Mouse (Mus musculus): Measurements from ENCODE around the gene Usp50. TPM values are rescaled to one million over a fixed set of nuclear protein-coding genes. Genes with fewer than 3 reads are reported as not detected.
A peak's percentile ranks its signal among the peaks of the same experiment; 100 is the strongest.

The Usp50 gene
- polyA plus RNA-seq, 1 experiment from 2014 or later: 3.3 TPM

DNA sequence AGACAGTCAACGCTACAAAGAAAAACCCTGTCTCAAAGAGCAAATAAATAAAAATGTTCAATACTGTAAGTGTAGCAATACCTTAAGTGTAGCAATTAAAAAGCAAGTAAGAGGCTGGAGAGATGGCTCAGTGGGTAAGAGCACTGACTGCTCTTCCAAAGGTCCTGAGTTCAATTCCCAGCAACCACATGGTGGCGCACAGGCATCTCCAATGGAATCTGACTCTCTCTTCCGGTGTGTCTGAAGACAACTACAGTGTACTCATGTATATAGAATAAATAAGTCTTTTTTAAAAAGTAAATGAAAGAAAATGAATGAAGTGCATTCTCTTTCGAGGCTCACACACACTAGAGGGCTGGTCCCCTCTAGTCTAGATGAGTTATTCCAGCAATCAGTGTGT is 15.1 kb downstream of the Usp50 start:
- H3K9me3 ChIP-seq (replicated peaks; ENCODE audit: control insufficient read depth, low read length): no peaks in the 10 kb centered on the region
- ATAC-seq (replicated peaks; ENCODE audit: insufficient number of reproducible peaks, low FRiP score, low TSS enrichment): no peak
- WGBS (ENCODE audit: insufficient replicate concordance): 60% methylated on average over 4 of the region's 4 CpGs

DNA sequence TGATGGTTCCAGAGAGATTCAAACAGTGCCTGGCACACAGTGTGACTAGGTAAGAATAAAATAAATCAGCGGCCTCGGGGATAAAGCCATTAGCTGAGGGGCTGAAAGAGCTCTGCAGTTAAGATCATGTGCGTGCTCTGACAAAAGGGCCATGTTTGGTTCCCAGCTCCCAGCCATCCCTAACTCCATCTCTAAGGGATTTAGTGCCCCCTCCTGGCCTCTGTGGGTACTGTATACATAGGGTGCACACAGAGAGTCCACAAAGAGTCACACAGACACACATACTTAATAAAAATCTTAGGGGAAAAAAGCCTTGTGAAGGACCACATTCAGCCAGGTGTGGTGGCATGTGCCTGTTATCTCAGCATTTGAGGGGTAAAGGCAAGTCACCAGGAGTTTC is 15.7 kb downstream of the Usp50 start:
- Histone ChIP-seq H3K9me3 (replicated peaks; ENCODE audit: control insufficient read depth, low read length) (no peaks in the 10 kb centered on the region), H3K4me1 (ENCODE audit: control insufficient read depth, insufficient read depth, low read length) (peaks cover 3% of the 10 kb centered on the region; the same call in 1 of the 2 replicates), H3K4me3 (ENCODE audit: low read depth, low read length) (no peak overlapping the region), H3K27me3 (ENCODE audit: control insufficient read depth, insufficient read depth, low read length) (no peaks in the 10 kb centered on the region), H3K4me2 (no peak overlapping the region), H3K27ac (ENCODE audit: low read depth, low read length) (no peak overlapping the region), H3K36me3 (ENCODE audit: control insufficient read depth, insufficient read depth, low read length) (no peaks in the 10 kb centered on the region), H3K9ac (ENCODE audit: low read depth, low read length) (no peak overlapping the region)
- ATAC-seq (replicated peaks; ENCODE audit: insufficient number of reproducible peaks, low FRiP score, low TSS enrichment): no peak
- WGBS (ENCODE audit: insufficient replicate concordance): 92% methylated on average over 3 of the region's 3 CpGs

More for the DNA sequence above, 15.1 kb downstream of the Usp50 start:
- H3K27ac ChIP-seq (ENCODE audit: low read depth, low read length): no peak overlapping the region
- H3K4me3 ChIP-seq (ENCODE audit: low read depth, low read length): no peak overlapping the region
- H3K36me3 ChIP-seq (ENCODE audit: control insufficient read depth, insufficient read depth, low read length): no peaks in the 10 kb centered on the region
- H3K27me3 ChIP-seq (ENCODE audit: control insufficient read depth, insufficient read depth, low read length): no peaks in the 10 kb centered on the region
- no peak overlapping the region for H3K4me2 ChIP-seq
- H3K9ac ChIP-seq (ENCODE audit: low read depth, low read length): no peak overlapping the region
- H3K4me1 ChIP-seq (ENCODE audit: control insufficient read depth, insufficient read depth, low read length): peaks cover 3% of the 10 kb centered on the region; the same call in 1 of the 2 replicates

DNA sequence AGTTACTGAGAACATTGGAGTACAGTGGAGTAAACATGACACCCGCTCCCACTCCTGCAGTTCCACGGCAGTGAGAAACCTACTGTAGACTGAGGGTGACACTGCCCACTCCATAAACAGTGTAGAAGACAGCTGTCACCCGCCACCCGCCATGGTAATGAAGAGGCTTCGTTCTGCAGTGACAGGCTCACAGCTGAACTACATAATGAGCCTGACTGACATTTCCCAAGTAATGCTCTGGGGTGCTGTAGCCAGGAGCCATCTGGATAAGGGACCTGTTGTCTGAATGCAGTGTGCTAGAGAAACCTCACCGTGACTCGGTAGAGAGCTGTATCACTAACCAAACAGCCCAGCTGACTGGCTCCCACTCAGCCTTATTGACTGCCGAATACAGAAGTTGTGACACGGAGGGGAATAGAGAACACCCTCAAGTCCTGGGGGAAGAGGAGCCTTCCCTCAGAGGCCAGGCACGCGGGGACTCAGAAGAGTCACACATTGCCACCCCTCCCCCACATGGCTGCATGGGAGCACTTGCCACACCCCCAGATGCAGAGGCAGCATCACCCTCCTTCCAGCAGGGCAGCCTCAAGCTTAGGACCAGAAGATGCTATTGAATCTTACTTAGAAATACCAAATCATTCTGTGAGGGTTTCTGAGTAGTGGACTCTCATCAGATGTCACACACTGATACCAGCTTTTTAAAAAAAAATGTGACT is 17.2 kb downstream of the Usp50 start:
- Histone ChIP-seq H3K9ac (ENCODE audit: low read depth, low read length) (no peak overlapping the region), H3K4me1 (ENCODE audit: control insufficient read depth, insufficient read depth, low read length) (peaks cover 3% of the 10 kb centered on the region; the same call in 1 of the 2 replicates), H3K27ac (ENCODE audit: low read depth, low read length) (no peak overlapping the region), H3K27me3 (ENCODE audit: control insufficient read depth, insufficient read depth, low read length) (no peaks in the 10 kb centered on the region), H3K36me3 (ENCODE audit: control insufficient read depth, insufficient read depth, low read length) (peaks cover 3% of the 10 kb centered on the region; the same call in 1 of the 2 replicates), H3K4me2 (peak overlapping the region; percentile 25), H3K9me3 (replicated peaks; ENCODE audit: control insufficient read depth, low read length) (no peaks in the 10 kb centered on the region), H3K4me3 (ENCODE audit: low read depth, low read length) (no peak overlapping the region)
- WGBS (ENCODE audit: insufficient replicate concordance): 34% methylated on average over 11 of the region's 11 CpGs
- no peak for ATAC-seq (replicated peaks; ENCODE audit: insufficient number of reproducible peaks, low FRiP score, low TSS enrichment)

DNA sequence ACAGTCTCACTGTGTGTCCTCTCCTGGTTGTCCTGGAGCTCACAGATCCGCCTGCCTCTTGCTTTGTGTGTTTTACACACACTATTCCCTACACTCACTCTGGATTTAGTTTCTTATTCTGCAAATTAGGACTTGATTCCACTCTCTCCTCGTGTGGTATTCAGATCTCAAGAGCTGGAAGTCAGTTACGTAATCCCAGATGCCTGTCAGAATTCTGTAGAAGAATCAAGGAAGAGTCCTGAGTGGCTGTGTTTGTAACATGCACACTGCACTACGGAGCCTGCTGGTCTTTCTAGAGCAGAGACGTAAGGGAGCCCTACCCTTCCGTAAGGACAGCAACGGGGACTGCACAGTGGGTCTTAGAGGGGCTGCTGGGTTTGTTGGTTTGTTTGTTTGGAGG is 23.9 kb downstream of the Usp50 start:
- Histone ChIP-seq H3K9ac (ENCODE audit: low read depth, low read length) (no peak overlapping the region), H3K27ac (ENCODE audit: low read depth, low read length) (no peak overlapping the region), H3K4me2 (no peak overlapping the region), H3K4me3 (ENCODE audit: low read depth, low read length) (no peak overlapping the region), H3K9me3 (replicated peaks; ENCODE audit: control insufficient read depth, low read length) (no peaks in the 10 kb centered on the region), H3K4me1 (ENCODE audit: control insufficient read depth, insufficient read depth, low read length) (no peaks in the 10 kb centered on the region), H3K36me3 (ENCODE audit: control insufficient read depth, insufficient read depth, low read length) (peaks cover 34% of the 10 kb centered on the region), H3K27me3 (ENCODE audit: control insufficient read depth, insufficient read depth, low read length) (no peaks in the 10 kb centered on the region)
- WGBS (ENCODE audit: insufficient replicate concordance): 91% methylated on average over 7 of the region's 7 CpGs
- no peak for ATAC-seq (replicated peaks; ENCODE audit: insufficient number of reproducible peaks, low FRiP score, low TSS enrichment)

DNA sequence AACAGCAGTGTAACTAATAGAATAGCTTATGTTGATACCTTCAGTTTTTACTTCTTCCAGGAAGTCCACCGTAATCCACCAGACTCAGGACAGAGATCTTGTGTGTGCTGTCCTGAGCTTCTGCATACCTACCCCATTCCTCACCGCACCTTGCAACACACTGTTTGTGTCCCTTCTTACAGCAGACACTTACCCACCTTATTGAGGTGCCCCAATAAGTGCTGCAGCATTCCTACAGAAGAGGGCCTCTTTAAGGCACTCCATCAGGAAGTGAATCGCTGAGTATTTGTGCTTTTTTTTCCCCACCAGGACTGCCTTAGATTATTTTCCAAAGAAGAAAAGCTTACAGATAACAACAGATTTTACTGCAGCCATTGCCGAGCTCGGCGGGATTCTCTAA is 27.6 kb downstream of the Usp50 start:
- Histone ChIP-seq H3K9ac (ENCODE audit: low read depth, low read length) (no peak overlapping the region), H3K4me1 (ENCODE audit: control insufficient read depth, insufficient read depth, low read length) (no peaks in the 10 kb centered on the region), H3K27ac (ENCODE audit: low read depth, low read length) (no peak overlapping the region), H3K4me3 (ENCODE audit: low read depth, low read length) (no peak overlapping the region), H3K27me3 (ENCODE audit: control insufficient read depth, insufficient read depth, low read length) (no peaks in the 10 kb centered on the region), H3K36me3 (ENCODE audit: control insufficient read depth, insufficient read depth, low read length) (peaks cover 40% of the 10 kb centered on the region), H3K4me2 (no peak overlapping the region), H3K9me3 (replicated peaks; ENCODE audit: control insufficient read depth, low read length) (no peaks in the 10 kb centered on the region)
- WGBS (ENCODE audit: insufficient replicate concordance): 93% methylated on average over 6 of the region's 6 CpGs
- ATAC-seq (replicated peaks; ENCODE audit: insufficient number of reproducible peaks, low FRiP score, low TSS enrichment): no peak

DNA sequence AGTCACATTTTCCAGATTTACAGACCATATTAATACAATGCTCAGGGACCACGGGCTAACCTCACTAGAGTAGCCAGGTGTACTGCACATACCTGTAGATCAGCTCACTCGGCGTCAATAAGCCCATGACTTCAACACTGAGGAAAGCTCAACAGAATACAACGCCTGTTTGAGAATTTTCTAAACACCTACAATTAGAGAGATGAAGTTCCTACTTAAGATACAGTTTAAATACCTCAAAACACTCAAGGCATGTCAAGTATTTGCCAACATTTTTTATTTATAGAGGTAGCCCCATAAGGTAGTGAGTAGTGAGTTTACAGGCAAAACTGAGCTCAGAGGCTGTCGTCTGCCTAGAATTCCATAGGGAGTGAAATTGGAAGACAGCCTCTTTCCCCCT is 39.9 kb downstream of the Usp50 start:
- WGBS (ENCODE audit: insufficient replicate concordance): 86% methylated on average over 5 of the region's 5 CpGs
- no peak for ATAC-seq (replicated peaks; ENCODE audit: insufficient number of reproducible peaks, low FRiP score, low TSS enrichment)
- Histone ChIP-seq H3K27me3 (ENCODE audit: control insufficient read depth, insufficient read depth, low read length) (no peaks in the 10 kb centered on the region), H3K27ac (ENCODE audit: low read depth, low read length) (no peak overlapping the region), H3K9me3 (replicated peaks; ENCODE audit: control insufficient read depth, low read length) (no peaks in the 10 kb centered on the region), H3K4me2 (no peak overlapping the region), H3K9ac (ENCODE audit: low read depth, low read length) (no peak overlapping the region), H3K36me3 (ENCODE audit: control insufficient read depth, insufficient read depth, low read length) (peaks cover 13% of the 10 kb centered on the region), H3K4me3 (ENCODE audit: low read depth, low read length) (no peak overlapping the region), H3K4me1 (ENCODE audit: control insufficient read depth, insufficient read depth, low read length) (no peaks in the 10 kb centered on the region)

DNA sequence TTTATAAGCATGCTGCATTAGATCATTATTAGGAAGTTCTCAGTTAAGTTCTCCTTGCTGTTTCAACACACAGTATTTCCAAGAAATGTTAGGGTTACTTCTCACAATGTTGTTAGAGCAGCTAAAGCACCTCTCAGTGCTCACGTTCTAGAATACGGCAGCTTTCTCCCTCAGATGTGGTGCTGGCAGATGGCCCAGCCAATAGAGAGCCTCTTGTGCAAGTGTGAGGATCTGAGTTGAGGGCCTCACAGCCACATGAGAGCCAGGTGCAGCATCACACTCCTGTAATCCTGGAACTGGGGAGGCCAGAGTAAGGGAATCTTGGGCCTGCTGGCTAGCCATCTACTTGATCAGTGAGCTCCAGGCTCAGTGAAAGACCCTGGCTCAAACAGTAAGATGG is 43.0 kb downstream of the Usp50 start:
- Histone ChIP-seq H3K27me3 (ENCODE audit: control insufficient read depth, insufficient read depth, low read length) (no peaks in the 10 kb centered on the region), H3K4me1 (ENCODE audit: control insufficient read depth, insufficient read depth, low read length) (no peaks in the 10 kb centered on the region), H3K9me3 (replicated peaks; ENCODE audit: control insufficient read depth, low read length) (no peaks in the 10 kb centered on the region), H3K36me3 (ENCODE audit: control insufficient read depth, insufficient read depth, low read length) (peaks cover 9% of the 10 kb centered on the region), H3K4me3 (ENCODE audit: low read depth, low read length) (no peak overlapping the region), H3K27ac (ENCODE audit: low read depth, low read length) (no peak overlapping the region), H3K9ac (ENCODE audit: low read depth, low read length) (no peak overlapping the region), H3K4me2 (no peak overlapping the region)
- WGBS (ENCODE audit: insufficient replicate concordance): 87% methylated on average over 2 of the region's 2 CpGs
- ATAC-seq (replicated peaks; ENCODE audit: insufficient number of reproducible peaks, low FRiP score, low TSS enrichment): no peak

DNA sequence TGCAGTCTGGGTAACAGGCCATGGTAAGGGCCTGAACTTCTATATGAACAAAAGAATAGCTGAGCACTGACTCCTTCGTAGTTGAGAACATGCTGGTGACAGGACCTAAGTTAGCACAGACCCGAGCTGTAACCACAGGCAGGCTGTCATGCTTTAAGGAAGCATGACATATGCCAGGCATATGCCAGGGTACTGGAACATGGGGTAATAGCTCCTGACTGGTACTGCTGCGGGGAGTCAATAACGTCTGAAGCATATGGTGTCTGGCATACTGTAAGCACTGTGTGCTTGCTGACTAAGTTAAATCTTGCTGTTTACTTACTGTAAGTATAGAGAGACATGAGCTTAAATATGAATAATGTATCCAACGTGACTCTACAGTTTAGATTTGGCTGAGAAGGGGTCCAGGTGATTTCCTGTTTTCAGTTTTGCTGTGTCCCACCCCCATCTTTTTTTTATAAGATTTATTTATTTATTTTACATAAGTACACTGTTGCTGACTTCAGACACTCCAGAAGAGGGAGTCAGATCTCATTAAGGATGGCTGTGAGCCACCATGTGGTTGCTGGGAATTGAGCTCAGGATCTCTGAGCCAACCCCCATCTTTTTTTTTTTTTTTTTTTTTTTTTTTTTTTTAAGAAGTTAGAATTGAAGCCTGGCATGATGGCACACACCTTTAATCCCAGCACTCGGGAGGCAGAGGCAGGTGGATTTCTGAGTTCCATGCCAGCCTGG is 47.8 kb downstream of the Usp50 start:
- H3K4me3 ChIP-seq (ENCODE audit: low read depth, low read length): no peak overlapping the region
- H3K9ac ChIP-seq (ENCODE audit: low read depth, low read length): no peak overlapping the region
- no peak overlapping the region for H3K4me2 ChIP-seq
- H3K36me3 ChIP-seq (ENCODE audit: control insufficient read depth, insufficient read depth, low read length): peaks cover 10% of the 10 kb centered on the region
- WGBS (ENCODE audit: insufficient replicate concordance): 84% methylated on average over 6 of the region's 6 CpGs
- H3K4me1 ChIP-seq (ENCODE audit: control insufficient read depth, insufficient read depth, low read length): no peaks in the 10 kb centered on the region
- H3K9me3 ChIP-seq (replicated peaks; ENCODE audit: control insufficient read depth, low read length): no peaks in the 10 kb centered on the region
- H3K27ac ChIP-seq (ENCODE audit: low read depth, low read length): no peak overlapping the region
- no peaks in the 10 kb centered on the region for H3K27me3 ChIP-seq (ENCODE audit: control insufficient read depth, insufficient read depth, low read length)
- ATAC-seq (replicated peaks; ENCODE audit: insufficient number of reproducible peaks, low FRiP score, low TSS enrichment): no peak
